Mouse (Mus musculus) hindbrain, embryonic 14.5 days (tissue): ENCODE measurements at regions not wholly inside any gene's neighbourhood (a gene's known extent, or its start where the extent isn't known, plus 50 kb on each side); places are given as distances from the start of the nearest gene placed in this dataset.
A peak's percentile ranks its signal among the peaks of the same experiment; 100 is the strongest.

Experiments
- ATAC-seq: fragments of 200-750 bp; cut with Nextera tagmentation; 2 replicates; pipeline ENCODE4 v1.8.0; 2017; ENCODE audit warnings: moderate number of reproducible peaks, mild to moderate bottlenecking, moderate TSS enrichment, moderate library complexity; ENCODE audit not compliant: low FRiP score
- DNase-seq: peaks from one replicate; pipeline ENCODE4 v3.0.0-alpha.2; 2015; ENCODE audit warnings: low spot score
- H3K27ac ChIP-seq: fragments of 300-500 bp; sonication (generic); 2 replicates; pipeline ENCODE4 v1.5.1; 2014; ENCODE audit warnings: mild to moderate bottlenecking, moderate library complexity
- H3K27me3 ChIP-seq: fragments of 300-500 bp; sonication (generic); 2 replicates; pipeline ENCODE4 v1.6.1; 2014; ENCODE audit warnings: mild to moderate bottlenecking, low read length, mixed read lengths; ENCODE audit not compliant: control insufficient read depth, insufficient read depth
- H3K36me3 ChIP-seq: fragments of 300-500 bp; sonication (generic); replicated peaks from 2 replicates; pipeline ENCODE4 v1.6.1; 2014; ENCODE audit not compliant: control insufficient read depth, insufficient read depth
- H3K4me1 ChIP-seq: fragments of 300-500 bp; sonication (generic); replicated peaks from 2 replicates; pipeline ENCODE4 v1.6.1; 2014; ENCODE audit warnings: antibody characterized with exemption, low read length, mixed read lengths; ENCODE audit not compliant: control insufficient read depth, insufficient read depth
- H3K4me2 ChIP-seq: fragments of 300-500 bp; sonication (generic); replicated peaks from 2 replicates; pipeline ENCODE4 v1.6.1; 2014; ENCODE audit warnings: mild to moderate bottlenecking, moderate library complexity
- H3K4me3 ChIP-seq: fragments of 300-500 bp; sonication (generic); replicated peaks from 2 replicates; pipeline ENCODE4 v1.5.1; 2014; ENCODE audit warnings: mild to moderate bottlenecking, low read length
- H3K9ac ChIP-seq: fragments of 300-500 bp; sonication (generic); 2 replicates; pipeline ENCODE4 v1.6.1; 2014
- H3K9me3 ChIP-seq: fragments of 300-500 bp; sonication (generic); 2 replicates; pipeline ENCODE4 v1.6.1; 2016; ENCODE audit warnings: low read length; ENCODE audit not compliant: control insufficient read depth
- WGBS: fragments of 180-500 bp; shearing (Covaris S2); extraction: QIAGEN DNeasy Blood & Tissue Kit; methylation state at CpG from one replicate; pipeline ENCODE4 v1.1.7; 2014; 5-methylcytosine and 5-hydroxymethylcytosine counted together

DNA sequence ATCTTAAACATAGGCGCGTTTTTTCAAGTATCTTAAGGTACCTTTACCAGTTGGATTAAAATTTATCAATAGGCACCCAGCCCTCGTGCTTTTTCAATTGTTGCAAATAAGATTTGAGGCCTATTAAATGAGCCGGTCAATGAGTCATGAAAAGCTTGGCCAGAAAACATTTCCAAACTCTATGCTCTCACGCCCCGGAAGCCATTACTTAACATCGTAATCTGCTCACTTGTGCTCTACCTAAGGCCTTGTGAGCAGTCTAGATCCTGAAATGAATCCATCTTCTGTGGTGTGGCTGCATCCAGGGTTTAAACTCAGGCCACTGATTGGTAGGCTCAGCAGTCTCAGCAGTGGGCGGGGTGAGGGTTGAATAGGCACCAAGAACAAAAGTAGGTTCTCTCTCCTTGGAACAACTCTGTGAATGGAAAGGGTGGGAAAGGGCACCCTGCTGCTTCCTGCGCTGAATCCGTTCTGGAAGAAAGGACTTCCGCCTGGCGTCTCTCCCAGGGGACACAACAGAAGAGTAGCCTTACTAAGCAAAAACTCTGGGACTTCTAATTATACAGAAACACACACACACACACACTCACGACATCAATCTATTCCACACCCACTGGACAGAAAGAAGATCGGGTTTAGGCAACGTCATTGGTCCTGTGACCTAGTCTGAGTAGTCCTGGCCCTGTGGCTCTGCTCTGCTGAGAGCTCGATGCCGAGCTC lies 53.4 kb upstream of the Fmnl2 start:
- Histone ChIP-seq H3K9ac (no peak overlapping the region), H3K4me3 (no peak overlapping the region), H3K4me1 (no peaks in the 10 kb centered on the region), H3K36me3 (no peaks in the 10 kb centered on the region), H3K4me2 (no peak overlapping the region), H3K27me3 (no peaks in the 10 kb centered on the region), H3K27ac (no peak overlapping the region), H3K9me3 (no peaks in the 10 kb centered on the region)
- DNase-seq (no peak), ATAC-seq (peak; percentile 73)
- 62% methylated on average over 17 of the region's 17 CpGs for WGBS

- 55% methylated on average over 1 of the region's 1 CpGs for WGBS
- ATAC-seq (no peak), DNase-seq (no peak)
- Histone ChIP-seq H3K9me3 (no peaks in the 10 kb centered on the region), H3K4me2 (no peak overlapping the region), H3K4me1 (no peaks in the 10 kb centered on the region), H3K27ac (no peak overlapping the region), H3K27me3 (no peaks in the 10 kb centered on the region), H3K36me3 (no peaks in the 10 kb centered on the region), H3K4me3 (no peak overlapping the region), H3K9ac (no peak overlapping the region)
Measured at GRCm38 (mm10) chr2:52804826-52805149, 52.9 kb upstream of the Fmnl2 start.

DNA sequence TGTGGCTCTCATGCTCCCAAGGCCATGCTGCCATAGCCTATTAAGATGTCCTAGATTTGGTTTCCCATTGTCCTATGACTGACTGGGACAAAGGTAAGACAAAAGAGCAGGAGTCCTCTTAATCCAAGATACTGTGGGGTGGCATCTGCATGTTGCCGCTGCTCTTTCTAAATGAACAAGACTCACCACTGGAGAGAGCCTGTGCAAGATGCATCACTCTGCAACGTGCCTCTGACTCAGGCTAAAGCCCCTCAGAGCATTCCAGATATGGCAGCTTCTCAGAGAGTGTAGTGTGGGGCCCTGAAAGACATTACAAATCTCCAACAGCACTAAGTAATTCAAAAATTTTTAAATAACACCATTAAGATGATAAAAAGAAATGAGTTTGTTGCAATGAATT lies 49.8 kb upstream of the Fmnl2 start:
- DNase-seq = no peak
- Histone ChIP-seq H3K4me2 (no peak overlapping the region), H3K27me3 (no peaks in the 10 kb centered on the region), H3K9ac (no peak overlapping the region), H3K36me3 (no peaks in the 10 kb centered on the region), H3K4me3 (no peak overlapping the region), H3K27ac (no peak overlapping the region), H3K9me3 (no peaks in the 10 kb centered on the region), H3K4me1 (0 out of 2 replicates have a peak, but pooled peaks cover 5% of the 10 kb centered on the region)
- no peak for ATAC-seq
- WGBS = 48% methylated on average over 2 of the region's 2 CpGs
